Mouse (Mus musculus) lung, postnatal 0 days (tissue): ENCODE data around the gene Slc23a2.

Experiments
- CTCF ChIP-seq: IDR thresholded peaks from 2 replicates; pipeline ENCODE4 v1.5.1; 2016; ENCODE audit warnings: antibody characterized with exemption, mild to moderate bottlenecking
- EP300 ChIP-seq: IDR thresholded peaks from 2 replicates; pipeline ENCODE4 v1.6.1; 2016; ENCODE audit warnings: antibody characterized with exemption, mild to moderate bottlenecking, control low read depth

DNA sequence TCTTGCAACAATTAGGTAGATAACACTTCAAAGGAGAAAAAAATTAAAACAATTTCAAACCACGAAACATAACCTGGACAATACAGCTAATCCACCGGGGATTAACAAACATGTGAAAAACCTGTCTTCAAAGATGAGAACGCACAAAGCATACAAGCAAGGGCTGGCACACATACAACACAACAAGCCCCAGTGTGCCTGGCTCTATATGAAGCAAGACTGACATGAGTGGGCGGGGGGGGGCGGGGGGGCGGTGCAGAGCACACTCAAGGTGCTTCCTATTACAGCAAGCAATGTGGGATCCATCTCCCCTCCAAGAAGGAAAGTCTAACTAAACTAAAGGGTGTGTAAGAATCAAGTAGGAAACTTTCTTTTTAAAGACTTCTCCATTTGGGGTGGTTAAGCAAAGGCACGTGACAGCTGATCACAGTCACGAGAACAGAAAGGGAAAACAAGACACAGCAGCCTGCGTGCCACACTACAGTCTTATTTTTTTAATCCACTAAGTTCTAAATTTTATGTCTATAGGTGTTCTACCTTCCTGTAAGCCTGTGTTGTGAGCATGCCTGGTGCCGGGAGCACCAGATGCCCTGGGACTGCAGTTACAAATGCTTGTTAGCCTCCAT lies 42.3 kb downstream of the Slc23a2 start:
- TF ChIP-seq EP300 (no peak), CTCF (no peak)
